In genomic region chr7:84427221-84427620, GRCm38 (mm10) we compare ENCODE assay signal across 24 mouse cellular contexts. TPM values are rescaled to one million over a fixed set of nuclear protein-coding genes. Genes with fewer than 3 reads are reported as not detected.
A peak's percentile ranks its signal among the peaks of the same experiment; 100 is the strongest.
DNase-seq lines count a peak whose midpoint lies in the region; ATAC-seq and TF ChIP-seq lines count a peak whose summit lies in the region.
"Had no signal": no experiment of that assay in that cellular context is flagged by ENCODE, and none has a peak within 500 bp of the region (broad histone marks: within the 10 kb centered on the region; RNA-seq: fewer than 3 reads in every experiment).

No protein-coding gene starts in this region.

- no peak for TF ChIP-seq CTCF in lung, embryonic 14.5 days (IDR thresholded peaks at IDR 0.05; ENCODE audit: low read depth)

- no peak overlapping the region for H3K27ac ChIP-seq in kidney, embryonic 15.5 days
- no peak overlapping the region for H3K27ac ChIP-seq in lung, embryonic 14.5 days (ENCODE audit: low read depth)
- H3K27ac ChIP-seq: embryonic facial prominence, embryonic 10.5 days; embryonic facial prominence, embryonic 12.5 days; forebrain, embryonic 13.5 days; forebrain, embryonic 15.5 days had no signal

- no peak overlapping the region for H3K4me3 ChIP-seq in kidney, embryonic 15.5 days (replicated peaks)
- no peak overlapping the region for H3K4me3 ChIP-seq in lung, embryonic 14.5 days (ENCODE audit: low read depth, low read length)
- H3K4me3 ChIP-seq: embryonic facial prominence, embryonic 10.5 days; embryonic facial prominence, embryonic 12.5 days; forebrain, embryonic 13.5 days; forebrain, embryonic 15.5 days had no signal

- no peaks in the 10 kb centered on the region for H3K4me1 ChIP-seq in kidney, embryonic 15.5 days
- no peaks in the 10 kb centered on the region for H3K4me1 ChIP-seq in lung, embryonic 14.5 days (ENCODE audit: insufficient read depth)
- H3K4me1 ChIP-seq: embryonic facial prominence, embryonic 10.5 days; embryonic facial prominence, embryonic 12.5 days had no signal

- no peaks in the 10 kb centered on the region for H3K36me3 ChIP-seq in kidney, embryonic 15.5 days
- H3K36me3 ChIP-seq in lung, embryonic 14.5 days (ENCODE audit: insufficient read depth): no peaks in the 10 kb centered on the region
- H3K36me3 ChIP-seq: embryonic facial prominence, embryonic 10.5 days; embryonic facial prominence, embryonic 12.5 days; forebrain, embryonic 15.5 days; G1E had no signal

- no peak overlapping the region for H3K4me2 ChIP-seq in kidney, embryonic 15.5 days
- H3K4me2 ChIP-seq in lung, embryonic 14.5 days: no peak overlapping the region
- H3K4me2 ChIP-seq: embryonic facial prominence, embryonic 12.5 days; forebrain, embryonic 13.5 days; forebrain, embryonic 15.5 days had no signal

- 81% methylated on average over 2 of the region's 2 CpGs for WGBS in kidney, embryonic 15.5 days
- 43% methylated on average over 2 of the region's 2 CpGs for WGBS in lung, embryonic 14.5 days

- DNase-seq in kidney, adult 11 months: peak; percentile 30
- peak; percentile 51 for DNase-seq in kidney, adult 9 months
- DNase-seq in kidney, postnatal 10 days: no peak
- peak; percentile 22 for DNase-seq in lung, embryonic 14.5 days
- DNase-seq in lung, postnatal 25 days (ENCODE audit: low spot score): no peak
- DNase-seq: adrenal gland, adult 8-10 months; adrenal gland, postnatal 14 days; adrenal gland, postnatal 36 days; B cell, adult 2 months; cerebellum, adult 11-12 months; cerebellum, adult 2 months; cerebellum, adult 9-10 months; cerebellum, postnatal 10 days; cerebellum, postnatal 25 days had no signal

- H3K9ac ChIP-seq in kidney, embryonic 15.5 days: no peak overlapping the region
- H3K9ac ChIP-seq in lung, embryonic 14.5 days: no peak overlapping the region
- H3K9ac ChIP-seq: embryonic facial prominence, embryonic 12.5 days; forebrain, embryonic 13.5 days; forebrain, embryonic 15.5 days had no signal

- no peaks in the 10 kb centered on the region for H3K27me3 ChIP-seq in kidney, embryonic 15.5 days
- H3K27me3 ChIP-seq in lung, embryonic 14.5 days (ENCODE audit: insufficient read depth, low read length): no peaks in the 10 kb centered on the region
- H3K27me3 ChIP-seq: CH12.LX; embryonic facial prominence, embryonic 12.5 days; forebrain, embryonic 13.5 days; forebrain, embryonic 15.5 days; Patski had no signal

- no peaks in the 10 kb centered on the region for H3K9me3 ChIP-seq in kidney, embryonic 15.5 days (replicated peaks)
- no peaks in the 10 kb centered on the region for H3K9me3 ChIP-seq in lung, embryonic 14.5 days (ENCODE audit: low read depth, low read length)
- H3K9me3 ChIP-seq: embryonic facial prominence, embryonic 10.5 days; embryonic facial prominence, embryonic 12.5 days; forebrain, embryonic 13.5 days; forebrain, embryonic 15.5 days; G1E had no signal

- no peak for ATAC-seq in kidney, embryonic 15.5 days (replicated peaks; ENCODE audit: low FRiP score)
- no peak for ATAC-seq in lung, embryonic 14.5 days (ENCODE audit: insufficient read depth)
- ATAC-seq: activated CD4-positive, CD25-positive, alpha-beta regulatory T cell, adult 4 months; CD4-positive, CD25-positive, alpha-beta regulatory T cell, adult 4 months; forebrain, embryonic 13.5 days; forebrain, embryonic 15.5 days; Patski had no signal

RNA-seq across cellular contexts. Expression of gene Arnt2, which starts 17.2 kb away (rescaled TPM):
- polyA plus RNA-seq in kidney, embryonic 15.5 days (2015; fragmentation: Nextera tagmentation; extraction: Ambion mirVana): 10.5 and 12.2 TPM in 2 replicates
- 14.4 and 16.0 TPM in 2 replicates for polyA plus RNA-seq in lung, embryonic 14.5 days (2014; fragmentation: Nextera tagmentation; extraction: Ambion mirVana)
- polyA plus RNA-seq: G1E had no signal

Comparison
In these comparisons a context has a peak if more than half of its experiments do, and no peak if none do; other contexts are left out.
1. DNase-seq: peak in kidney, adult 11 months (single experiment), kidney, adult 9 months (single experiment) and lung, embryonic 14.5 days (single experiment); none in kidney, postnatal 10 days (single experiment) and lung, postnatal 25 days (single experiment).